Mouse (Mus musculus) limb, embryonic 10.5 days (tissue): ENCODE data around the gene Cyp27b1. TPM values are rescaled to one million over a fixed set of nuclear protein-coding genes. Genes with fewer than 3 reads are reported as not detected.

Experiments used
- DNase-seq: peaks from one replicate; pipeline ENCODE4 v3.0.0-alpha.2; 2017; ENCODE audit warnings: low spot score
- H3K27ac ChIP-seq: fragments of 300-500 bp; sonication (generic); 2 replicates; pipeline ENCODE4 v1.5.1; 2016; ENCODE audit warnings: mild to moderate bottlenecking
- H3K27me3 ChIP-seq: fragments of 300-500 bp; sonication (generic); 2 replicates; pipeline ENCODE4 v1.6.1; 2016; ENCODE audit warnings: low read depth, mild to moderate bottlenecking; ENCODE audit not compliant: poor library complexity, severe bottlenecking
- H3K36me3 ChIP-seq: fragments of 300-500 bp; sonication (generic); 2 replicates; pipeline ENCODE4 v1.6.1; 2016; ENCODE audit warnings: mild to moderate bottlenecking, moderate library complexity
- H3K4me1 ChIP-seq: fragments of 300-500 bp; sonication (generic); 2 replicates; pipeline ENCODE4 v1.6.1; 2016
- H3K4me3 ChIP-seq: fragments of 300-500 bp; sonication (generic); 2 replicates; pipeline ENCODE4 v1.5.1; 2016; ENCODE audit warnings: mild to moderate bottlenecking, moderate library complexity
- H3K9me3 ChIP-seq: fragments of 300-500 bp; sonication (generic); replicated peaks from 2 replicates; pipeline ENCODE4 v1.6.1; 2016; ENCODE audit warnings: mild to moderate bottlenecking
- WGBS: fragments of 180-500 bp; shearing (Covaris S2); methylation state at CpG from one replicate; pipeline ENCODE4 v1.1.7; 2016; 5-methylcytosine and 5-hydroxymethylcytosine counted together
- microRNA counts: library from miRNA; unstranded; fragments of <30 nt; microRNA quantifications from one replicate; lab custom pipeline; 2017
- microRNA-seq: library from miRNA; unstranded; fragments of <30 nt; microRNA quantifications from one replicate; pipeline ENCODE4, GENCODE M21; 2017
- polyA plus RNA-seq: library from polyadenylated mRNA; unstranded; fragments of >200 nt; fragmentation: Nextera tagmentation; extraction: Ambion mirVana; gene quantifications from 2 replicates; pipeline ENCODE4 v1.2.1, GENCODE M21; 2016

Cyp27b1 gene
- polyA plus RNA-seq, 1 experiment from 2014 or later: 0.11 TPM

- peaks cover 86% of the 10 kb centered on the region for H3K27me3 ChIP-seq
- no peaks in the 10 kb centered on the region for H3K9me3 ChIP-seq
- peaks cover 19% of the 10 kb centered on the region for H3K36me3 ChIP-seq
- peaks cover 16% of the 10 kb centered on the region for H3K4me1 ChIP-seq
- H3K4me3 ChIP-seq: peak overlapping the region; percentile 11
- no peak overlapping the region for H3K27ac ChIP-seq
- no peak for DNase-seq
- 10% methylated on average over 47 of the region's 51 CpGs for WGBS
Observed at GRCm38 (mm10) chr10:127091507-127092396, 43.7 kb downstream of the Cyp27b1 start.

GRCm38 (mm10) chr10:127092742-127093141 lies 44.7 kb downstream of the Cyp27b1 start:
- 52% methylated on average over 4 of the region's 4 CpGs for WGBS
- peaks cover 76% of the 10 kb centered on the region for H3K27me3 ChIP-seq
- H3K27ac ChIP-seq: no peak overlapping the region
- DNase-seq: no peak
- H3K4me3 ChIP-seq: no peak overlapping the region
- no peaks in the 10 kb centered on the region for H3K9me3 ChIP-seq
- peaks cover 16% of the 10 kb centered on the region for H3K4me1 ChIP-seq
- peaks cover 29% of the 10 kb centered on the region for H3K36me3 ChIP-seq

- no peak overlapping the region for H3K4me3 ChIP-seq
- no peak for DNase-seq
- H3K4me1 ChIP-seq: peaks cover 16% of the 10 kb centered on the region
- no peaks in the 10 kb centered on the region for H3K9me3 ChIP-seq
- H3K27me3 ChIP-seq: peaks cover 59% of the 10 kb centered on the region
- H3K36me3 ChIP-seq: peaks cover 45% of the 10 kb centered on the region
- no peak overlapping the region for H3K27ac ChIP-seq
- WGBS: 71% methylated on average over 7 of the region's 7 CpGs
Observed at GRCm38 (mm10) chr10:127094382-127094802, 46.3 kb downstream of the Cyp27b1 start.

GRCm38 (mm10) chr10:127098514-127098913 lies 50.5 kb downstream of the Cyp27b1 start:
- peaks cover 18% of the 10 kb centered on the region for H3K27me3 ChIP-seq
- WGBS: 78% methylated on average over 20 of the region's 20 CpGs
- peaks cover 54% of the 10 kb centered on the region for H3K36me3 ChIP-seq
- H3K4me1 ChIP-seq: no peaks in the 10 kb centered on the region
- H3K27ac ChIP-seq: no peak overlapping the region
- H3K9me3 ChIP-seq: no peaks in the 10 kb centered on the region
- H3K4me3 ChIP-seq: no peak overlapping the region
- no peak for DNase-seq

- 90% methylated on average over 10 of the region's 10 CpGs for WGBS
- Histone ChIP-seq H3K4me1 (no peaks in the 10 kb centered on the region), H3K27ac (no peak overlapping the region), H3K27me3 (peaks cover 11% of the 10 kb centered on the region; the same call in 1 of the 2 replicates), H3K9me3 (no peaks in the 10 kb centered on the region), H3K4me3 (no peak overlapping the region), H3K36me3 (peaks cover 54% of the 10 kb centered on the region)
- DNase-seq: no peak
Observed at GRCm38 (mm10) chr10:127099191-127099590, 51.1 kb downstream of the Cyp27b1 start.

GRCm38 (mm10) chr10:127099868-127100267 lies 51.8 kb downstream of the Cyp27b1 start:
- 94% methylated on average over 15 of the region's 15 CpGs for WGBS
- Histone ChIP-seq H3K9me3 (no peaks in the 10 kb centered on the region), H3K27ac (no peak overlapping the region), H3K27me3 (0 out of 2 replicates have a peak, but pooled peaks cover 8% of the 10 kb centered on the region), H3K36me3 (peaks cover 52% of the 10 kb centered on the region), H3K4me1 (no peaks in the 10 kb centered on the region), H3K4me3 (no peak overlapping the region)
- DNase-seq: no peak

GRCm38 (mm10) chr10:127100414-127100813 lies 52.4 kb downstream of the Cyp27b1 start:
- Histone ChIP-seq H3K4me1 (no peaks in the 10 kb centered on the region), H3K4me3 (no peak overlapping the region), H3K9me3 (no peaks in the 10 kb centered on the region), H3K27me3 (0 out of 2 replicates have a peak, but pooled peaks cover 8% of the 10 kb centered on the region), H3K36me3 (peaks cover 48% of the 10 kb centered on the region), H3K27ac (no peak overlapping the region)
- no peak for DNase-seq
- 89% methylated on average over 8 of the region's 8 CpGs for WGBS

GRCm38 (mm10) chr10:127101151-127101550 lies 53.1 kb downstream of the Cyp27b1 start:
- peaks cover 45% of the 10 kb centered on the region for H3K36me3 ChIP-seq
- 0 out of 2 replicates have a peak, but pooled peaks cover 1% of the 10 kb centered on the region for H3K27me3 ChIP-seq
- 89% methylated on average over 6 of the region's 6 CpGs for WGBS
- no peak overlapping the region for H3K27ac ChIP-seq
- no peaks in the 10 kb centered on the region for H3K4me1 ChIP-seq
- H3K4me3 ChIP-seq: no peak overlapping the region
- no peak for DNase-seq
- no peaks in the 10 kb centered on the region for H3K9me3 ChIP-seq

MicroRNAs within 50 kb of the gene (microRNA counts, 519-probe panel; counts per million panel counts)
- microRNA mmu-miR-546 (lab: Ali Mortazavi, UCI): 684 counts per million, percentile 72 among the panel's probes with 10 or more counts

Small RNA genes within 50 kb of the gene (microRNA-seq; reads per million reads assigned to microRNA genes)
- gene Mir546: not detected

Other genes with a start within 250 kb of the Cyp27b1 start
- gene Atp23, start 146.9 kb upstream of the Cyp27b1 start, polyA plus RNA-seq: 19.3 and 23.6 TPM in 2 replicates
- 45.9 and 59.0 TPM in 2 replicates for gene Ctdsp2, start 69.5 kb upstream of the Cyp27b1 start, polyA plus RNA-seq
- 0.05 and 0.06 TPM in 2 replicates for gene Avil, start 47.5 kb upstream of the Cyp27b1 start, polyA plus RNA-seq
- 109 and 114 TPM in 2 replicates for gene Tsfm, start 17.4 kb upstream of the Cyp27b1 start, polyA plus RNA-seq
- gene Mettl1, start 6.8 kb upstream of the Cyp27b1 start, polyA plus RNA-seq: 60.2 and 64.6 TPM in 2 replicates
- 0.33 and 0.34 TPM in 2 replicates for gene Eef1akmt3, start 6.7 kb upstream of the Cyp27b1 start, polyA plus RNA-seq
- gene March9, start 11.9 kb downstream of the Cyp27b1 start, polyA plus RNA-seq: 0.33 and 0.79 TPM in 2 replicates
- 3,142 and 3,162 TPM in 2 replicates for gene Cdk4, start 15.3 kb downstream of the Cyp27b1 start, polyA plus RNA-seq
- 169 and 181 TPM in 2 replicates for gene Tspan31, start 22.0 kb downstream of the Cyp27b1 start, polyA plus RNA-seq
- gene Agap2, start 27.0 kb downstream of the Cyp27b1 start, polyA plus RNA-seq: 0.03 TPM in 1 of 2 replicates, not detected in the other
- gene Os9, start 72.9 kb downstream of the Cyp27b1 start, polyA plus RNA-seq: 41.3 and 49.7 TPM in 2 replicates
- gene B4galnt1, start 117.0 kb downstream of the Cyp27b1 start, polyA plus RNA-seq: 2.8 and 3.4 TPM in 2 replicates
- gene Slc26a10, start 132.4 kb downstream of the Cyp27b1 start, polyA plus RNA-seq: 3.4 and 4.1 TPM in 2 replicates
- gene Arhgef25, start 141.8 kb downstream of the Cyp27b1 start, polyA plus RNA-seq: 25.8 and 36.3 TPM in 2 replicates
- gene Dtx3, start 147.5 kb downstream of the Cyp27b1 start, polyA plus RNA-seq: 91.4 and 122 TPM in 2 replicates
- 25.0 and 27.8 TPM in 2 replicates for gene Pip4k2c, start 163.3 kb downstream of the Cyp27b1 start, polyA plus RNA-seq
- 1.4 and 2.2 TPM in 2 replicates for gene Kif5a, start 215.1 kb downstream of the Cyp27b1 start, polyA plus RNA-seq
- 185 and 194 TPM in 2 replicates for gene Dctn2, start 218.1 kb downstream of the Cyp27b1 start, polyA plus RNA-seq
- 16.7 and 18.8 TPM in 2 replicates for gene Mbd6, start 240.8 kb downstream of the Cyp27b1 start, polyA plus RNA-seq